Mouse (Mus musculus) central nervous system, embryonic 14 days (tissue): Measurements from ENCODE around the gene Zc2hc1b. TPM values are rescaled to one million over a fixed set of nuclear protein-coding genes. Genes with fewer than 3 reads are reported as not detected.

Experiments
- polyA plus RNA-seq: library from polyadenylated mRNA; depleted of rRNA; stranded (reverse); fragments of >200 nt; gene quantifications from 2 replicates; pipeline ENCODE4 v1.2.3, GENCODE M21; 2012; rRNA removed

Gene Zc2hc1b
- not detected in 2 replicates for polyA plus RNA-seq

GRCm38 (mm10) chr10:13177973-13178624 lies at the start of gene Zc2hc1b:
Gene Zc2hc1b (minus strand): TSS chr10:13178023.

GRCm38 (mm10) chr10:13192731-13193351 lies 15.0 kb upstream of the Zc2hc1b start, which contains the start of gene Ltv1:
Gene Ltv1 (minus strand): TSS chr10:13193168.

Other genes starting within 250 kb of the Zc2hc1b start
- 0.76 and 1.4 TPM in 2 replicates for gene Stx11, start 213.7 kb downstream of the Zc2hc1b start, polyA plus RNA-seq
- gene Sf3b5, start 172.7 kb downstream of the Zc2hc1b start, polyA plus RNA-seq = 32.5 and 34.9 TPM in 2 replicates
- gene Plagl1, start 117.5 kb downstream of the Zc2hc1b start, polyA plus RNA-seq = 133 and 239 TPM in 2 replicates
- 34.4 and 37.5 TPM in 2 replicates for gene Ltv1, start 15.1 kb upstream of the Zc2hc1b start, polyA plus RNA-seq